Mouse (Mus musculus): Measurements from ENCODE around the gene Ar.

Ar gene

DNA sequence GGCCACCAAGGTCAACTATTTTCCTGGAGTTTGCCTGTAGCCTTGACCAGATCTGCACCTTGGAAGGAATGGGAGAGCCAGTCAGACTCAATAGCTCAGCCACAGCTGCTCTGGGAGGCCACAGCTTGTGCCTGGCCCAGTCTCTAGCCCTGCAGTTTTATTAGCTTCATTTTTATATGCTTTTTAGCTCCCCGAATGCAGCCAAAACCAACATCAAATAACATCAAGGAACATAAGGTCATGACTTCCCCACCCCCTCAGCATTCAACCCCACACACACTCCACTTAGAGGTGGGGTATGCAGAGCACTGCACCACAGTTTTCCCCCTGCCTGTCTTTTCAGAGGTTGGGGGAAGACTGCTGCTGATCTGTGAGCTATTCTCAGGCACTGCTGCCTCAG is 198.9 kb downstream of the Ar start:
- in situ Hi-C loops (cut with MboI; ENCODE audit: low pct_unique_long_range_greater_than_20kb in 1 of 2, low sequenced_read_pairs in 2 of 2, unreplicated experiment in 1 of 2): no loop called here

DNA sequence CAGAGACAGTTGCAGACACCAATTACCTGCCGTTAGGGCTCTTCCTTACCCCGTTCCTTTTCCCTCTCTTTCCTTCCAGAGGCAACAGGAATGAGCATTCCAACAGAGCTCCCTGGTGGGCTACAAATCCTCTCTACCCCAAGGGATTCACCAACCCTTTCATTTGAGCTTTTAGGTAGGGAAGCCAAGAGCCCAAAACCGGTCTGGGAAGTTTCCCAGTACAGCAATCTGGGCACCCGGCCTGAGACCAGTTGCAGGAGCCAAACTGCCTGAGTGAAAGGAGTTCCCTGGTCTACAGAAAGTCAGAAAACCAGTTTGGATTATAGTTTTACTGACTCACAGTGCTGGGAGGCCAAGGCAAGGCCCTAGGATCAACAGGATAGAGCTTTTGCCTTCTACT is 199.5 kb downstream of the Ar start:
- in situ Hi-C loops (cut with MboI; ENCODE audit: low pct_unique_long_range_greater_than_20kb in 1 of 2, low sequenced_read_pairs in 2 of 2, unreplicated experiment in 1 of 2): no loop called here

Measured in mouse embryonic stem cell (cell line).